Mouse (Mus musculus) olfactory bulb, adult 2 months (tissue): ENCODE data around the gene Cryba4.

Experiments used
- CTCF ChIP-seq: fragments of 200-500 bp; IDR thresholded peaks from 2 replicates; pipeline ENCODE4 v1.5.1; 2012; ENCODE audit warnings: low read depth, mild to moderate bottlenecking, low read length, moderate library complexity; ENCODE audit not compliant: insufficient read depth
- POLR2A ChIP-seq: fragments of 200-500 bp; IDR thresholded peaks from 2 replicates; pipeline ENCODE4 v1.6.1; 2012; ENCODE audit warnings: mild to moderate bottlenecking, low read depth, low read length, moderate library complexity; ENCODE audit not compliant: insufficient read depth

DNA sequence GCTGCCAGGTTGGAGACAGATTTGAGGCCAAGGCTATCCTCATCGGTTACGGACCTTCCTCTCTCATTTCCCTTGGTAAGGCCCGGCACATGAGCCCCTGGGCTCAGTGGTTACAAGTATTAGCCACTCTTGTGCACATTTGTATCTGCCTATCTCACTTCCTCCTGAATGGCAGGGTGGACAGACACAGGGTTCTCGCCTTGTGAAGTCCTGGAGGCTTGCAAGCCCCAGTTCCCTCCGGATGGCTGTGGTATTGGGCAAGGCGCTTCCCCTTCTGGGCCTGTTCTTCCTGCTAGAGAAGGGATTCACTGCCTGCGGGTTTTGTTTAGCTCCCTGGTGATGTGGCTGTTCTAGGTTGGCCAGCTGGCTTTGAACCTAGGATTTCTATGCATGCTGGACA lies 27.8 kb upstream of the Cryba4 start:
- TF ChIP-seq POLR2A (no peak), CTCF (no peak)
